Mouse (Mus musculus) heart, embryonic 11.5 days (tissue): Measurements from ENCODE around the gene Wwc2. TPM values are rescaled to one million over a fixed set of nuclear protein-coding genes. Genes with fewer than 3 reads are reported as not detected.

Experiments used
- ATAC-seq: fragments of 200-750 bp; cut with Nextera tagmentation; replicated peaks from 2 replicates; pipeline ENCODE4 v1.8.0; 2017; ENCODE audit warnings: moderate library complexity; ENCODE audit not compliant: insufficient number of reproducible peaks, low FRiP score, low TSS enrichment
- H3K27ac ChIP-seq: fragments of 300-500 bp; sonication (generic); 2 replicates; pipeline ENCODE4 v1.5.1; 2014; ENCODE audit warnings: mild to moderate bottlenecking, low read depth, low read length
- H3K27me3 ChIP-seq: fragments of 300-500 bp; sonication (generic); 2 replicates; pipeline ENCODE4 v1.6.1; 2014; ENCODE audit warnings: mild to moderate bottlenecking, low read length, mixed read lengths; ENCODE audit not compliant: control insufficient read depth, insufficient read depth
- H3K36me3 ChIP-seq: fragments of 300-500 bp; sonication (generic); 2 replicates; pipeline ENCODE4 v1.6.1; 2014; ENCODE audit warnings: mild to moderate bottlenecking, low read length, moderate library complexity, mixed read lengths; ENCODE audit not compliant: control insufficient read depth, insufficient read depth
- H3K4me1 ChIP-seq: fragments of 300-500 bp; sonication (generic); 2 replicates; pipeline ENCODE4 v1.6.1; 2014; ENCODE audit warnings: low read length; ENCODE audit not compliant: control insufficient read depth, insufficient read depth
- H3K4me2 ChIP-seq: fragments of 300-500 bp; sonication (generic); 2 replicates; pipeline ENCODE4 v1.6.1; 2014; ENCODE audit warnings: mild to moderate bottlenecking, moderate library complexity
- H3K4me3 ChIP-seq: fragments of 300-500 bp; sonication (generic); 2 replicates; pipeline ENCODE4 v1.5.1; 2014; ENCODE audit warnings: low read depth, low read length
- H3K9ac ChIP-seq: fragments of 300-500 bp; sonication (generic); 2 replicates; pipeline ENCODE4 v1.6.1; 2014; ENCODE audit warnings: mild to moderate bottlenecking, low read depth, low read length, moderate library complexity
- H3K9me3 ChIP-seq: fragments of 300-500 bp; sonication (generic); replicated peaks from 2 replicates; pipeline ENCODE4 v1.6.1; 2016; ENCODE audit warnings: low read length; ENCODE audit not compliant: control insufficient read depth
- WGBS: fragments of 180-500 bp; shearing (Covaris S2); extraction: QIAGEN DNeasy Blood & Tissue Kit; methylation state at CpG from one replicate; pipeline ENCODE4 v1.1.7; 2014; ENCODE audit not compliant: insufficient replicate concordance; 5-methylcytosine and 5-hydroxymethylcytosine counted together
- polyA plus RNA-seq: library from polyadenylated mRNA; unstranded; fragments of >200 nt; fragmentation: Nextera tagmentation; extraction: Ambion mirVana; gene quantifications from 2 replicates; pipeline ENCODE4 v1.2.1, GENCODE M21; 2014

The Wwc2 gene
- polyA plus RNA-seq, 1 experiment from 2014 or later, result 14.8 TPM

- H3K4me3 ChIP-seq, result no peak overlapping the region
- H3K4me2 ChIP-seq, result no peak overlapping the region
- WGBS, result 91% methylated on average over 15 of the region's 15 CpGs
- no peak for ATAC-seq
- H3K9ac ChIP-seq, result no peak overlapping the region
- H3K36me3 ChIP-seq, result no peaks in the 10 kb centered on the region
- no peaks in the 10 kb centered on the region for H3K27me3 ChIP-seq
- no peak overlapping the region for H3K27ac ChIP-seq
- peaks cover 5% of the 10 kb centered on the region; the same call in 1 of the 2 replicates for H3K4me1 ChIP-seq
- H3K9me3 ChIP-seq, result no peaks in the 10 kb centered on the region
Measured at GRCm38 (mm10) chr8:47786323-47786722, 204.4 kb downstream of the Wwc2 start.

GRCm38 (mm10) chr8:47784436-47784835 lies 206.3 kb downstream of the Wwc2 start:
- no peaks in the 10 kb centered on the region for H3K9me3 ChIP-seq
- no peaks in the 10 kb centered on the region for H3K27me3 ChIP-seq
- peaks cover 5% of the 10 kb centered on the region; the same call in 1 of the 2 replicates for H3K4me1 ChIP-seq
- H3K36me3 ChIP-seq, result no peaks in the 10 kb centered on the region
- no peak overlapping the region for H3K27ac ChIP-seq
- no peak overlapping the region for H3K9ac ChIP-seq
- no peak overlapping the region for H3K4me2 ChIP-seq
- 81% methylated on average over 7 of the region's 7 CpGs for WGBS
- ATAC-seq, result no peak
- no peak overlapping the region for H3K4me3 ChIP-seq

DNA sequence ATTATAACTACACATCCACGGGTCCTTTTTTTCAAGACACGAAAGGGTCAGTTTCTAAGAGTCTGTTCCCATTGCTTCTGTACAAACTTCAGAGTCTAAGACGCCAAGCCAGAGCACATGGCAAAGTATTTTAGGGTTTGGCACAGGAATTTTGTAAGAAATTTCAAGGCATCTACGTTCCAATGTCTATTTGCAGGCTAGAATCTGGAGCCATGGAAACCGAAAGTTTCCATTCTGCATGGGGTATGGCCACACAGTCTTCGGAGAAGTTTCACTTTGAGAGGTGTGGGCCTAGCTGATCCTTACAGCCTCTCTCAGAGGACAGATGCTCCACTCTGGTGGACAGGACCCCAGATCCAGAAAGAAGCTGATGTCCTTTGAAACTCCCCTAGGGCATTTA lies 206.8 kb downstream of the Wwc2 start:
- 86% methylated on average over 6 of the region's 6 CpGs for WGBS
- Histone ChIP-seq H3K9me3 (no peaks in the 10 kb centered on the region), H3K4me2 (no peak overlapping the region), H3K27ac (no peak overlapping the region), H3K27me3 (no peaks in the 10 kb centered on the region), H3K36me3 (no peaks in the 10 kb centered on the region), H3K4me1 (peaks cover 5% of the 10 kb centered on the region; the same call in 1 of the 2 replicates), H3K9ac (no peak overlapping the region), H3K4me3 (no peak overlapping the region)
- no peak for ATAC-seq

GRCm38 (mm10) chr8:47783544-47783943 lies 207.2 kb downstream of the Wwc2 start:
- Histone ChIP-seq H3K4me1 (peaks cover 5% of the 10 kb centered on the region; the same call in 1 of the 2 replicates), H3K4me2 (no peak overlapping the region), H3K9me3 (no peaks in the 10 kb centered on the region), H3K27ac (no peak overlapping the region), H3K9ac (no peak overlapping the region), H3K4me3 (no peak overlapping the region), H3K36me3 (no peaks in the 10 kb centered on the region), H3K27me3 (no peaks in the 10 kb centered on the region)
- WGBS, result 85% methylated on average over 2 of the region's 2 CpGs
- ATAC-seq, result no peak

GRCm38 (mm10) chr8:47781881-47782280 lies 208.8 kb downstream of the Wwc2 start:
- no peaks in the 10 kb centered on the region for H3K36me3 ChIP-seq
- H3K4me3 ChIP-seq, result no peak overlapping the region
- no peaks in the 10 kb centered on the region for H3K4me1 ChIP-seq
- WGBS, result 85% methylated on average over 4 of the region's 4 CpGs
- ATAC-seq, result no peak
- no peak overlapping the region for H3K9ac ChIP-seq
- no peak overlapping the region for H3K4me2 ChIP-seq
- H3K27ac ChIP-seq, result no peak overlapping the region
- no peaks in the 10 kb centered on the region for H3K9me3 ChIP-seq
- no peaks in the 10 kb centered on the region for H3K27me3 ChIP-seq

DNA sequence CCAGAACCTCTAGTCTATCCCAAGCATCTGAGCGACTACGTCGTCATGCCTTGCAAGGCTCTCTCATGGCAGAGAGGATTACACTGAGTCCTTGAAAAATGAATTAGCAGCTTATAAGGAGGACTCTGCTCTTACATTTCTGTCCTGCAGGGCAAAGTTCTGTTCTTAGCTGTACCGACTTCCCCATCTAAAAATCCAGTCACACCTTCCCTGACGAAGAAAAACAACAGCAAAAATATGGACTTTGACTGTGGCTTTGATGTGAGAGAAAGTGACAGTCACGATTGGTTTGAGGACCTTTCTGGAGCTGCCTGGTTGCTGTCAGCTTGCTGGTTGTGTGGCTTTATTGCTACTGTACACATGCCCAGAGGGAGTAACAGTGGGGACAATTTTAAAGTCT lies 211.1 kb downstream of the Wwc2 start:
- H3K9ac ChIP-seq, result no peak overlapping the region
- H3K4me1 ChIP-seq, result no peaks in the 10 kb centered on the region
- 73% methylated on average over 6 of the region's 6 CpGs for WGBS
- no peak overlapping the region for H3K4me2 ChIP-seq
- no peak overlapping the region for H3K4me3 ChIP-seq
- H3K9me3 ChIP-seq, result no peaks in the 10 kb centered on the region
- no peaks in the 10 kb centered on the region for H3K36me3 ChIP-seq
- H3K27ac ChIP-seq, result no peak overlapping the region
- H3K27me3 ChIP-seq, result no peaks in the 10 kb centered on the region
- no peak for ATAC-seq

GRCm38 (mm10) chr8:47777415-47777814 lies 213.3 kb downstream of the Wwc2 start:
- Histone ChIP-seq H3K36me3 (no peaks in the 10 kb centered on the region), H3K4me2 (no peak overlapping the region), H3K27ac (no peak overlapping the region), H3K9ac (no peak overlapping the region), H3K4me3 (no peak overlapping the region), H3K27me3 (no peaks in the 10 kb centered on the region), H3K4me1 (no peaks in the 10 kb centered on the region), H3K9me3 (no peaks in the 10 kb centered on the region)
- 82% methylated on average over 7 of the region's 7 CpGs for WGBS
- ATAC-seq, result no peak

Other genes with a start within 250 kb of the Wwc2 start
- gene Cldn24, start 168.8 kb downstream of the Wwc2 start, polyA plus RNA-seq, result not detected in 2 replicates
- gene Cldn22, start 166.4 kb downstream of the Wwc2 start, polyA plus RNA-seq, result not detected in 2 replicates
- 43.3 and 47.0 TPM in 2 replicates for gene Dctd, start 108.2 kb upstream of the Wwc2 start, polyA plus RNA-seq